Mouse (Mus musculus) lung, postnatal 0 days (tissue): ENCODE measurements at regions not wholly inside any gene's neighbourhood (a gene's known extent, or its start where the extent isn't known, plus 50 kb on each side); places are given as distances from the start of the nearest gene placed in this dataset.
A peak's percentile ranks its signal among the peaks of the same experiment; 100 is the strongest.

Experiments
- CTCF ChIP-seq: IDR thresholded peaks from 2 replicates; pipeline ENCODE4 v1.5.1; 2016; ENCODE audit warnings: antibody characterized with exemption, mild to moderate bottlenecking
- EP300 ChIP-seq: IDR thresholded peaks from 2 replicates; pipeline ENCODE4 v1.6.1; 2016; ENCODE audit warnings: antibody characterized with exemption, mild to moderate bottlenecking, control low read depth

DNA sequence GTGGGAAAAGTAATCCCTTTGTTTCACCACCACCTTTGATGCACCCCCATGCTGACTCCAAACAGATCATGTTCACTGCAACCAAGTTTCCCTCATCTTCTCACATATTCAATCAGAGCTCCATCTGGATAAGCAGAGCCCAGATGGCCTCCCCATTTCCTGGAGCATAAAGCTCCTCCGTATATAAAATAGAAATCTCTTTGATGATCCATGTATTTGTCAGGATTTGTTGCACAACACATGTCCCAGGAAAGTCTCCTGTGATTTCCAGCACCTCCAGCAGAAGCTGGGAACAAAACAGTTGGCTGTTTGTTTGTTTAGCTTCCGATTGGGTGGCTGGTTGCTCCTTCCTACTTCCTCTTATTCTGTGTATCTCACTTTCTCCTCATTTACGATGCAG is 364.9 kb downstream of the Mllt3 start:
- no peak for TF ChIP-seq CTCF
- peak; percentile 24; the same call in 1 of the 2 replicates for TF ChIP-seq EP300
